Mouse (Mus musculus) CD4-positive naive resting alpha-beta T cell, adult 57 days (primary cell): ENCODE results near the gene Rsph14. TPM values are rescaled to one million over a fixed set of nuclear protein-coding genes. Genes with fewer than 3 reads are reported as not detected.

Experiments used
- total RNA-seq: library from RNA; stranded (reverse); gene quantifications from one replicate; pipeline ENCODE4 v1.2.4, GENCODE M21; 2023

Gene Rsph14
- not detected for total RNA-seq

GRCm38 (mm10) chr10:75032395-75032794 lies at the start of gene Rsph14:
TSS of gene Rsph14 (minus strand) at chr10:75032586.

GRCm38 (mm10) chr10:75060217-75060842 lies 27.9 kb upstream of the Rsph14 start, which contains the start of gene Bcr:
TSS of gene Bcr (plus strand) at chr10:75060592.

GRCm38 (mm10) chr10:75036883-75037379 lies 4.5 kb upstream of the Rsph14 start, which contains the start of gene Rab36:
TSS of gene Rab36 (plus strand) at chr10:75037058.

GRCm38 (mm10) chr10:74966850-74967451 lies 65.4 kb downstream of the Rsph14 start, which contains the start of gene Gnaz:
TSS of gene Gnaz (plus strand) at chr10:74967177.

Other genes with a start within 250 kb of the Rsph14 start
- not detected for gene Gnaz, start 65.4 kb downstream of the Rsph14 start, total RNA-seq
- not detected for gene Rab36, start 4.5 kb upstream of the Rsph14 start, total RNA-seq
- 29.2 TPM for gene Bcr, start 28.0 kb upstream of the Rsph14 start, total RNA-seq
- gene Specc1l, start 179.5 kb upstream of the Rsph14 start, total RNA-seq, result 56.8 TPM